Mouse (Mus musculus) kidney, adult 9 months (tissue): ENCODE measurements around the gene Tnfrsf12a.

Experiments
- DNase-seq: peaks from one replicate; pipeline ENCODE4 v3.0.0; 2022

Tnfrsf12a gene

GRCm38 (mm10) chr17:23644613-23645495, 32.4 kb downstream of the Tnfrsf12a start, which contains the start of gene Mmp25:
TSS of gene Mmp25 (minus strand) at chr17:23645277.
- no peak for DNase-seq

DNA sequence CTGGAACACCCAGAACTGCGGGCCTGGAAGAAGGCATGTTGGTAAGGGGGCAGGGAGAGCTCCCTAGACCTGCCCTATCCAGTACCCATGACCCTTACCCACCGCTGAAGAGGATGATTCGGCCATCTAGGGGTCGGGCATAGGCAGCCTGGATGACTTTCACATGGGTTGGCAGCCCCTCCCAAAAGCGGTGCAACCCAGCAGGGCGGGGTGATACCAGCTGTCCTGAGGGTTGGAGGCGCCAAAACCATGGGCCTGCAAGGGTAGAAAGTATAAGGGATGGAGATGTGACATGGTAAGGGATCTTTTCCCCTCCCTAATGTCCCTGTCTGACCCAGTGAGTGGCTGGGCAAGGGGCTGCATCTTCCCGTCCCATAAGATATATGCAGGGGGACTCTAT, 46.0 kb downstream of the Tnfrsf12a start:
- no peak for DNase-seq

- peak; percentile 69 for DNase-seq
Observed at GRCm38 (mm10) chr17:23630195-23631020, 46.9 kb downstream of the Tnfrsf12a start.

DNA sequence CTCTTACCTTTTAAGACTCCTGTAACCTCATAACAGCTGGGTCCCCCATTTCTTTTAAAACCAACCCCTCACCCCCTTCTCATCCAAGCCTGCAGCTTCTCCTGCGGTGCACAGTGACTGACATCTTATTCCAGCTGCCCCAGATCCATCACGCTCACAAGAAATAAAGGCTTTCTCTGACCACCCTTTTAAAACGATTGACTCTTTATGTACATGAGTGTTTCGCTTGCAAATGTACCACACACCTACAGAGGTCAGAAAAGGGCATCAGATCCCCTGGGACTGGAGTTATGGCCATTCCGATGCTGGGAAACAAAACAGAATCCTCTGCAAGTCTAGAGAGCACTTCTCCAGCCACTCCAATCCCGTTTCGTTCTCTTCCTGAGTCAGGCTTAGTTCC, 49.5 kb downstream of the Tnfrsf12a start:
- DNase-seq, result no peak
